Comparison of ENCODE assay signal across 30 mouse cellular contexts in the genomic region with DNA sequence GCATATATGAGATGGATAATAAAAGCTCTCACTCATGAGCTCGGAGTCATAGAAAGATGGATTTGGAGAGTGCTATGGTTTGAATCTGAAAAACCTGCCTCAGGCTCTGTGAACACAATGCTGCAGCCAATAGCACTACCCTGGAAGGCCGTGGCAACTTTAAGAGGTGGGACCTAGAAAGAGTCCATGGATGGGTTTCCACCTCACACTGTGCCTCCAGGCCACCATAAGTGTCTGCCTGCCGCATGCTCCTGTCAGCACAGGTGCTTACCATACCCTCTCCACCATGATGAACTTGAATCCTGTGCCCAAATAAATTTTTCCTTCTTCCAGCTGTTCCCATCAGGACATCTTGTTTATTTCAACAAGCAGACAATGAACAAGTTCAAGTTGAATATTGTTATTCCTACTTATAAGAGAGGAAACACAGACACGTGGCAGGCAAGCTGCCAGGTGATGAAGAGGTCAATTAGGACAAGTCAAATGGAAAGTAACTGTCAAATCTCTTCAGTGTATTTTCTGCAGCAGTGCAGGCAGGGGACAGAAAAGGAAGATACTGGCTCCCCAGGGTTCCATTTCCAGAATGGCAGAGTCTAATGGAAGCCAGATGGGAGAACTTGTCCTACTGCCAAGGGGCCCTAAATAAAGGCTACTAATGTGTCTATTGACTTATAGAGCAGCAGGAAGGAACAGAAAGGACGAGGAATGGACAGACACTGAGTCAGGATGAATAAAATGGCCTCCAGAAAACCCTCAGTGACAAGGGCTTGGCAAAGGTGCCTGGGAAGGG. TPM values are rescaled to one million over a fixed set of nuclear protein-coding genes. Genes with fewer than 3 reads are reported as not detected.
DNase-seq lines count a peak whose midpoint lies in the region; ATAC-seq and TF ChIP-seq lines count a peak whose summit lies in the region.
"Had no signal": no experiment of that assay in that cellular context is flagged by ENCODE, and none has a peak within 500 bp of the region (broad histone marks: within the 10 kb centered on the region; RNA-seq: fewer than 3 reads in every experiment).

No protein-coding gene starts in this region.

- H3K27me3 ChIP-seq in hindbrain, postnatal 0 days (ENCODE audit: insufficient read depth, low read length): 0 out of 2 replicates have a peak, but pooled peaks cover 2% of the 10 kb centered on the region
- H3K27me3 ChIP-seq in hindbrain, embryonic 11.5 days (ENCODE audit: control insufficient read depth, insufficient read depth, low read length): no peaks in the 10 kb centered on the region
- peaks cover 2% of the 10 kb centered on the region; the same call in 1 of the 2 replicates for H3K27me3 ChIP-seq in neural tube, embryonic 13.5 days
- H3K27me3 ChIP-seq: embryonic facial prominence, embryonic 15.5 days; limb, embryonic 12.5 days; neural tube, embryonic 12.5 days had no signal

- H3K9ac ChIP-seq in hindbrain, postnatal 0 days (replicated peaks; ENCODE audit: low read length): no peak overlapping the region
- H3K9ac ChIP-seq in hindbrain, embryonic 11.5 days (ENCODE audit: low read depth, low read length): no peak overlapping the region
- no peak overlapping the region for H3K9ac ChIP-seq in neural tube, embryonic 13.5 days
- H3K9ac ChIP-seq: embryonic facial prominence, embryonic 15.5 days; forebrain, embryonic 13.5 days; limb, embryonic 12.5 days; midbrain, embryonic 13.5 days; neural tube, embryonic 12.5 days had no signal

- no peaks in the 10 kb centered on the region for H3K4me1 ChIP-seq in hindbrain, postnatal 0 days (ENCODE audit: insufficient read depth, low read length)
- no peaks in the 10 kb centered on the region for H3K4me1 ChIP-seq in hindbrain, embryonic 11.5 days (replicated peaks; ENCODE audit: control insufficient read depth, insufficient read depth, low read length)
- peaks cover 9% of the 10 kb centered on the region for H3K4me1 ChIP-seq in neural tube, embryonic 13.5 days (replicated peaks)
- H3K4me1 ChIP-seq: embryonic facial prominence, embryonic 15.5 days; forebrain, embryonic 13.5 days; hindbrain, embryonic 10.5 days; limb, embryonic 12.5 days; midbrain, embryonic 13.5 days; neural tube, embryonic 12.5 days had no signal

- TF ChIP-seq CTCF in hindbrain, postnatal 0 days (IDR thresholded peaks at IDR 0.05; ENCODE audit: low read depth): no peak

- H3K4me3 ChIP-seq in hindbrain, postnatal 0 days (ENCODE audit: low read length): no peak overlapping the region
- no peak overlapping the region for H3K4me3 ChIP-seq in hindbrain, embryonic 11.5 days (ENCODE audit: low read depth, low read length)
- H3K4me3 ChIP-seq in neural tube, embryonic 13.5 days: no peak overlapping the region
- H3K4me3 ChIP-seq: embryonic facial prominence, embryonic 15.5 days; forebrain, embryonic 13.5 days; hindbrain, embryonic 10.5 days; limb, embryonic 12.5 days; megakaryocyte, embryonic 14.5 days; midbrain, embryonic 13.5 days; neural tube, embryonic 12.5 days had no signal

- no peak overlapping the region for H3K27ac ChIP-seq in hindbrain, postnatal 0 days
- no peak overlapping the region for H3K27ac ChIP-seq in hindbrain, embryonic 11.5 days (ENCODE audit: low read depth, low read length)
- H3K27ac ChIP-seq in neural tube, embryonic 13.5 days (replicated peaks): peak overlapping the region; percentile 50
- H3K27ac ChIP-seq: embryonic facial prominence, embryonic 15.5 days; forebrain, embryonic 13.5 days; hindbrain, embryonic 10.5 days; kidney, postnatal 0 days; limb, embryonic 12.5 days; midbrain, embryonic 13.5 days; neural tube, embryonic 12.5 days had no signal

- ATAC-seq in hindbrain, postnatal 0 days: no peak
- ATAC-seq in hindbrain, embryonic 11.5 days (ENCODE audit: low FRiP score): no peak
- ATAC-seq in neural tube, embryonic 13.5 days (ENCODE audit: low read depth): peak; percentile 75; the same call in 1 of the 2 replicates
- ATAC-seq: forebrain, embryonic 13.5 days; midbrain, embryonic 13.5 days had no signal

- WGBS in hindbrain, postnatal 0 days: 48% methylated on average over 5 of the region's 5 CpGs
- WGBS in hindbrain, embryonic 11.5 days: 66% methylated on average over 5 of the region's 5 CpGs
- 46% methylated on average over 5 of the region's 5 CpGs for WGBS in neural tube, embryonic 13.5 days

- H3K36me3 ChIP-seq in hindbrain, postnatal 0 days (ENCODE audit: insufficient read depth, low read length): no peaks in the 10 kb centered on the region
- H3K36me3 ChIP-seq in hindbrain, embryonic 11.5 days (ENCODE audit: control insufficient read depth, insufficient read depth, low read length): no peaks in the 10 kb centered on the region
- H3K36me3 ChIP-seq in neural tube, embryonic 13.5 days: no peaks in the 10 kb centered on the region
- H3K36me3 ChIP-seq: embryonic facial prominence, embryonic 15.5 days; G1E; hindbrain, embryonic 10.5 days; limb, embryonic 12.5 days; midbrain, embryonic 13.5 days; neural tube, embryonic 12.5 days had no signal

- H3K4me2 ChIP-seq in hindbrain, postnatal 0 days (ENCODE audit: low read depth, low read length): no peak overlapping the region
- no peak overlapping the region for H3K4me2 ChIP-seq in hindbrain, embryonic 11.5 days (replicated peaks; ENCODE audit: low read depth, low read length)
- no peak overlapping the region for H3K4me2 ChIP-seq in neural tube, embryonic 13.5 days
- H3K4me2 ChIP-seq: embryonic facial prominence, embryonic 15.5 days; forebrain, embryonic 13.5 days; limb, embryonic 12.5 days; liver, embryonic 11.5 days; midbrain, embryonic 13.5 days; neural tube, embryonic 12.5 days had no signal

- no peaks in the 10 kb centered on the region for H3K9me3 ChIP-seq in hindbrain, postnatal 0 days (ENCODE audit: low read length)
- H3K9me3 ChIP-seq in hindbrain, embryonic 11.5 days (ENCODE audit: control insufficient read depth, low read length): no peaks in the 10 kb centered on the region
- H3K9me3 ChIP-seq in neural tube, embryonic 13.5 days: no peaks in the 10 kb centered on the region
- H3K9me3 ChIP-seq: embryonic facial prominence, embryonic 15.5 days; forebrain, embryonic 13.5 days; G1E; hindbrain, embryonic 10.5 days; limb, embryonic 12.5 days; midbrain, embryonic 13.5 days; neural tube, embryonic 12.5 days had no signal

- peak; percentile 51 for DNase-seq in hindbrain, postnatal 0 days (ENCODE audit: low spot score)
- no peak for DNase-seq in hindbrain, embryonic 11.5 days (ENCODE audit: low spot score)
- no peak for DNase-seq in neural tube, embryonic 10.5 days (ENCODE audit: extremely low spot score, low spot score)
- DNase-seq in NIH3T3 (ENCODE audit: low read depth): peak; percentile 67
- no peak for DNase-seq in adrenal gland, adult 2 months
- no peak for DNase-seq in lung, postnatal 14 days
- DNase-seq: adrenal gland, adult 8-10 months; cerebellum, adult 2 months; cerebellum, postnatal 36 days; gastrocnemius, postnatal 14 days; heart, postnatal 14 days; kidney, adult 18-20 months; layer of hippocampus, adult 9-11 months; lung, postnatal 4 days; retina, postnatal 1 day; right cerebral cortex, postnatal 14 days; thymus, postnatal 4 days had no signal

RNA-seq across cellular contexts. Expression of a gene that starts 10.4 kb away (rescaled TPM):
- 12.3 and 25.6 TPM in 2 replicates for total RNA-seq in hindbrain, postnatal 0 days (2014; rRNA removed)
- 31.5 and 35.5 TPM in 2 replicates for polyA plus RNA-seq in hindbrain, postnatal 0 days (2015; fragmentation: Nextera tagmentation; extraction: Ambion mirVana)
- 72.0 and 84.6 TPM in 2 replicates for polyA plus RNA-seq in hindbrain, embryonic 11.5 days (2014; fragmentation: Nextera tagmentation; extraction: Ambion mirVana)
- 56.1 and 59.3 TPM in 2 replicates for polyA plus RNA-seq in neural tube, embryonic 13.5 days (2015; fragmentation: Nextera tagmentation; extraction: Ambion mirVana)
- 10 to 100 TPM; 22.3 to 27.3 TPM for total RNA-seq in adrenal gland, adult 2 months (2021)
- 1.2 and 1.4 TPM in 2 replicates for polyA plus RNA-seq in adrenal gland, adult 2 months (2012; rRNA removed)

RNA-seq across cellular contexts. Expression of a gene that starts 25.9 kb away (rescaled TPM):
- 60.2 and 60.4 TPM in 2 replicates for total RNA-seq in hindbrain, postnatal 0 days (2014; rRNA removed)
- 17.3 and 19.0 TPM in 2 replicates for polyA plus RNA-seq in hindbrain, postnatal 0 days (2015; fragmentation: Nextera tagmentation; extraction: Ambion mirVana)
- polyA plus RNA-seq in hindbrain, embryonic 11.5 days (2014; fragmentation: Nextera tagmentation; extraction: Ambion mirVana): 1.3 and 2.1 TPM in 2 replicates
- 12.6 and 14.2 TPM in 2 replicates for polyA plus RNA-seq in neural tube, embryonic 13.5 days (2015; fragmentation: Nextera tagmentation; extraction: Ambion mirVana)
- 1 to 10 TPM; 3.7 to 3.8 TPM for total RNA-seq in adrenal gland, adult 2 months (2021)
- polyA plus RNA-seq in adrenal gland, adult 2 months (2012; rRNA removed): 0.73 TPM in 2 replicates
- total RNA-seq: granulocyte monocyte progenitor cell, adult 5-6 weeks had no signal
- polyA plus RNA-seq: G1E had no signal

RNA-seq across cellular contexts. Expression of a gene that starts 36.9 kb away (rescaled TPM):
- 0.11 and 0.73 TPM in 2 replicates for total RNA-seq in hindbrain, postnatal 0 days (2014; rRNA removed)
- polyA plus RNA-seq in hindbrain, postnatal 0 days (2015; fragmentation: Nextera tagmentation; extraction: Ambion mirVana): 0.51 and 0.54 TPM in 2 replicates
- polyA plus RNA-seq in hindbrain, embryonic 11.5 days (2014; fragmentation: Nextera tagmentation; extraction: Ambion mirVana): 0.24 and 0.82 TPM in 2 replicates
- 0.88 and 1.1 TPM in 2 replicates for polyA plus RNA-seq in neural tube, embryonic 13.5 days (2015; fragmentation: Nextera tagmentation; extraction: Ambion mirVana)
- not detected for total RNA-seq in adrenal gland, adult 2 months (2021)
- not detected in 2 replicates for polyA plus RNA-seq in adrenal gland, adult 2 months (2012; rRNA removed)
- total RNA-seq: gastrocnemius, postnatal 14 days; granulocyte monocyte progenitor cell, adult 5-6 weeks; heart, postnatal 14 days had no signal
- polyA plus RNA-seq: G1E; liver, embryonic 16.5 days had no signal

Comparison
In these comparisons a context has a peak if more than half of its experiments do, and no peak if none do; other contexts are left out.
1. DNase-seq: peak in hindbrain, postnatal 0 days (single experiment) and NIH3T3 (single experiment); none in hindbrain, embryonic 11.5 days (single experiment), neural tube, embryonic 10.5 days (single experiment), adrenal gland, adult 2 months (single experiment) and lung, postnatal 14 days (single experiment).
2. RNA of a gene that starts 10.4 kb away (polyA plus RNA-seq): 72.0 to 84.6 TPM in hindbrain, embryonic 11.5 days, 56.1 to 59.3 TPM in neural tube, embryonic 13.5 days and 31.5 to 35.5 TPM in hindbrain, postnatal 0 days; 1.2 to 1.4 TPM in adrenal gland, adult 2 months; every median in the first group is over 10 times any median in the second.